Mouse (Mus musculus): ENCODE data around the gene Atp5j2. TPM values are rescaled to one million over a fixed set of nuclear protein-coding genes. Genes with fewer than 3 reads are reported as not detected.
A peak's percentile ranks its signal among the peaks of the same experiment; 100 is the strongest.

Atp5j2 gene
- total RNA-seq, 1 experiment from 2014 or later: 48.2 TPM

- no peak for ATAC-seq (replicated peaks in 1 of 2; ENCODE audit: insufficient read depth in 1 of 2, low FRiP score in 2 of 2, low TSS enrichment in 1 of 2, low read depth in 1 of 2, poor library complexity in 2 of 2, severe bottlenecking in 2 of 2)
These were observed 15.5 kb upstream of the Atp5j2 start for GRCm38 (mm10) chr5:145207385-145207784.

DNA sequence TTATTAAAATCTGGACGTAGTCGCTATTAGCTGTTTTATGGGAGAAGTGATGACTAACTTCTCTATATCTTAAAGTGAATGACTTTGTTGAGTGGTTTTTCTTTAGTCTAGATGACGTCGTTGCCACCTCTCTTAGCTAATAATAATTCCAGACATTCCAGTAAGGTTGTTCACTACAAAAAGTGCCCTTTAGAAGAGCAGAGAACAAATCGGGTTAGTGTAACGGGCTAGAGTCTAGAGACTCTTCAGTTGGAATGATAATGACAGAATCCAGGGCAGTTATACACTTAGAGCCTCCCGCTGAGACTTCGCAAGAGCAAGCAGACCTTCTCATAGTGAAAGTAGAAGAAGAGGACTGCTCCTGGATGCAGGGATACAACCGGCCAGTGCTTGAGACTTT, 13.2 kb upstream of the Atp5j2 start:
- no peak for ATAC-seq (replicated peaks in 1 of 2; ENCODE audit: insufficient read depth in 1 of 2, low FRiP score in 2 of 2, low TSS enrichment in 1 of 2, low read depth in 1 of 2, poor library complexity in 2 of 2, severe bottlenecking in 2 of 2)

DNA sequence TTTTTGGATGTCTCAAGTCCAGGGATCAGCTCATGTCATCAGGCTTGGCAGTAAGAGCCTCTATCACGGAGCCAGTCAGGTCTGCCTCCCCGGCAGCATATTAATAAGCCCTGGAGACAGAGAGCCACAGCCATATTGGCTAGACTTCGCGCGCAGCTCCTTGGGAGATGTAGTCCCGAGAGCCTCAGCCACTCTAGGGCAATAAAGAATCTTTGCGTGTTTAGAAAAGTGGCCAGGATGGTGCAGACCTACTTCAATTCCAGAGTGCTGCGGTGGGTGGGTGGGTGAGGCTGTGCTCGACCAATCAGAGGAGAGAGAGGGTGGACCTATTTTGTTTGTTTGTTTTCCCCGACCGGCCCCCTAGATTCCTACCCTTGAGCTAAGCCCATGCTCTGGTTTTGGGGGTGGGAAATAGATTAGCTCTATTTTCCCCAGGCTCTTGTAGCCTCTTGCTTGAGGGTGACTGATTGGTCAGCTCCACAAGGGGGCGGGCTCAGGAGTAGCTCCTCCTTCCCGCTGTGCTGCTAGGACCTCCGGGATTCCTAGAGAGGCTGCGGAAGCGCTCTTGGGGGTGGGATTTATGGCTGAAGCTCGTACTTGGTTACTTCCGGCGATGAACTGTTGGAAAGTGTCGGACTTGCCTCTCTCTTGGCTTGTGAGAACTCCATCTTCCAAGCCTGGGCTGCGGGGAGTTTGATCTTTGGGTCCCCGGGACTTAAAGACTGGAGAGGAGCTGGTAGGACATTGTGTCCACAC, 12.3 kb upstream of the Atp5j2 start, which contains the start of gene Zkscan5:
TSS of gene Zkscan5 (plus strand) at position 627 of the 756 bp plus-strand sequence.
- peak; percentile 85 to 89 for ATAC-seq (replicated peaks in 1 of 2; ENCODE audit: insufficient read depth in 1 of 2, low FRiP score in 2 of 2, low TSS enrichment in 1 of 2, low read depth in 1 of 2, poor library complexity in 2 of 2, severe bottlenecking in 2 of 2)

DNA sequence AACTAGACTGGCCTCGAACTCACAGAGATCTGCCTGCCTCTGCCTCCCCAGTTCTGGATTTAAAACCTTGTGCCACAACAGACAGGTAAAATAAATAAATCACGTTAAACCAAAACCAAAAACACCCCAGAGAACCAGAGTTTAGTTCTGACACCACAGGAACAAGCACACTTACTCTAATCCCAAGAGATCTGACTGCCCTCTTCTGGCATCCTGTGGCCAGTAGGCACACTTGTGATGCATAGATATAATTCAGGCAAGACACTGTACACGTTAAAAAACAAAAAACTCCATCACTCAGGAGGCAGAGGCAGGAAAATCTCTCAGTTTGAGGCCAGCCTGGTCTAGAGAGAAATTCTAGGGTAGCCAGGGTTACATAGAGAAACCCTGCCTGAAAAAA, 10.6 kb upstream of the Atp5j2 start:
- no peak for ATAC-seq (replicated peaks in 1 of 2; ENCODE audit: insufficient read depth in 1 of 2, low FRiP score in 2 of 2, low TSS enrichment in 1 of 2, low read depth in 1 of 2, poor library complexity in 2 of 2, severe bottlenecking in 2 of 2)

- peak; percentile 63 to 76 for ATAC-seq (replicated peaks in 1 of 2; ENCODE audit: insufficient read depth in 1 of 2, low FRiP score in 2 of 2, low TSS enrichment in 1 of 2, low read depth in 1 of 2, poor library complexity in 2 of 2, severe bottlenecking in 2 of 2)
These were observed 9.6 kb upstream of the Atp5j2 start, which contains the start of gene Zkscan14 for GRCm38 (mm10) chr5:145201321-145201991. TSS of gene Zkscan14 (minus strand) at chr5:145201868.

- no peak for ATAC-seq (replicated peaks in 1 of 2; ENCODE audit: insufficient read depth in 1 of 2, low FRiP score in 2 of 2, low TSS enrichment in 1 of 2, low read depth in 1 of 2, poor library complexity in 2 of 2, severe bottlenecking in 2 of 2)
These were observed 8.5 kb upstream of the Atp5j2 start for GRCm38 (mm10) chr5:145200387-145200786.

GRCm38 (mm10) chr5:145190875-145191798, 725 bp downstream of the Atp5j2 start:
- peak; percentile 95 for ATAC-seq (replicated peaks in 1 of 2; ENCODE audit: insufficient read depth in 1 of 2, low FRiP score in 2 of 2, low TSS enrichment in 1 of 2, low read depth in 1 of 2, poor library complexity in 2 of 2, severe bottlenecking in 2 of 2)

- no peak; a peak in 1 of 4 replicates for ATAC-seq (replicated peaks in 1 of 2; ENCODE audit: insufficient read depth in 1 of 2, low FRiP score in 2 of 2, low TSS enrichment in 1 of 2, low read depth in 1 of 2, poor library complexity in 2 of 2, severe bottlenecking in 2 of 2)
These were observed 1.5 kb downstream of the Atp5j2 start for GRCm38 (mm10) chr5:145190373-145190772.

GRCm38 (mm10) chr5:145189416-145189815, 2.4 kb downstream of the Atp5j2 start:
- no peak for ATAC-seq (replicated peaks in 1 of 2; ENCODE audit: insufficient read depth in 1 of 2, low FRiP score in 2 of 2, low TSS enrichment in 1 of 2, low read depth in 1 of 2, poor library complexity in 2 of 2, severe bottlenecking in 2 of 2)

GRCm38 (mm10) chr5:145185244-145185643, 6.6 kb downstream of the Atp5j2 start:
- no peak for ATAC-seq (replicated peaks in 1 of 2; ENCODE audit: insufficient read depth in 1 of 2, low FRiP score in 2 of 2, low TSS enrichment in 1 of 2, low read depth in 1 of 2, poor library complexity in 2 of 2, severe bottlenecking in 2 of 2)

DNA sequence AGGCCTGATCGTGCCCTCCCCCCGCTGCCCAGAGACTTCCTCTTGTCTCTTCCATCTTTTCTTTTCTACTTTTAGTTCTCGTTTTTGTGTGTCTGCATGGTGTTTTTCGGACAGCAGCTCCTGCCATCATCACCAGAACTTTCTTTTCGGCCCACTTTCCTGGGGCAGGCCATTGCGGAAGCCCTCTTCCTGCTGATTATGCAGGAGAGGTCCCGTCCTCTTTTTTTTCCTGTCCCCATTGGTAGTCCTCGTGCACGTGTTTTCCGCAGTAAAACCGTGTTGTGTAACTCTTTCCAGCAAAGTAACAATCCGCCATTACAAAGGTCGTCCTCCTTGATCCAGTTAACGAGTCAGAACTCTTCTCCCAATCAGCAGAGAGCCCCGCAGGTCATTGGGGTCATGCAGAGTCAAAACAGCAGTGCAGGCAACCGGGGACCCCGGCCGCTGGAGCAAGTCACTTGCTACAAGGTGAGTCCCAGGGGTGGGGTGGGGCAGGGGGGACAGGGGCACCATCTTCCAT, 13.3 kb downstream of the Atp5j2 start:
- ATAC-seq (replicated peaks in 1 of 2; ENCODE audit: insufficient read depth in 1 of 2, low FRiP score in 2 of 2, low TSS enrichment in 1 of 2, low read depth in 1 of 2, poor library complexity in 2 of 2, severe bottlenecking in 2 of 2): no peak

DNA sequence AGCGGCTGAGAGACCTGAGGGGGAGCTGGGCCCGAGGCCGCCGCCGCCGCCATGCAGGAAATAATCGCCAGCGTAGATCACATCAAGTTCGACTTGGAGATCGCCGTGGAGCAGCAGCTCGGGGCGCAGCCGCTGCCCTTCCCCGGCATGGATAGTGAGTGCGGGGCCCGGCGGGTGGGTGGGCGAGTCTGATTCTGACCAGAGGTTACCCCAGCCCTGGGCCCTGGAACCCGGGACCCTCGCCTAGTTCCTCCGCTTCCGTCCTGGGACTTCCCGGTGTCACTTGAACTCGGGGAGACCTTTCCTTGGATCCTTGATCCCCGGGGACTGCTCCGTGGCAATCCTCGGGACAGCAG, 24.6 kb downstream of the Atp5j2 start:
- no peak for ATAC-seq (replicated peaks in 1 of 2; ENCODE audit: insufficient read depth in 1 of 2, low FRiP score in 2 of 2, low TSS enrichment in 1 of 2, low read depth in 1 of 2, poor library complexity in 2 of 2, severe bottlenecking in 2 of 2)

GRCm38 (mm10) chr5:145166536-145167305, 25.1 kb downstream of the Atp5j2 start, which contains the start of the genes Ptcd1 and Cpsf4:
TSS of gene Ptcd1 (minus strand) at chr5:145167108.
TSS of gene Cpsf4 (plus strand) at chr5:145167213.
- ATAC-seq (replicated peaks in 1 of 2; ENCODE audit: insufficient read depth in 1 of 2, low FRiP score in 2 of 2, low TSS enrichment in 1 of 2, low read depth in 1 of 2, poor library complexity in 2 of 2, severe bottlenecking in 2 of 2): peak; percentile 93

GRCm38 (mm10) chr5:145165184-145165583, 26.7 kb downstream of the Atp5j2 start:
- ATAC-seq (replicated peaks in 1 of 2; ENCODE audit: insufficient read depth in 1 of 2, low FRiP score in 2 of 2, low TSS enrichment in 1 of 2, low read depth in 1 of 2, poor library complexity in 2 of 2, severe bottlenecking in 2 of 2): no peak

DNA sequence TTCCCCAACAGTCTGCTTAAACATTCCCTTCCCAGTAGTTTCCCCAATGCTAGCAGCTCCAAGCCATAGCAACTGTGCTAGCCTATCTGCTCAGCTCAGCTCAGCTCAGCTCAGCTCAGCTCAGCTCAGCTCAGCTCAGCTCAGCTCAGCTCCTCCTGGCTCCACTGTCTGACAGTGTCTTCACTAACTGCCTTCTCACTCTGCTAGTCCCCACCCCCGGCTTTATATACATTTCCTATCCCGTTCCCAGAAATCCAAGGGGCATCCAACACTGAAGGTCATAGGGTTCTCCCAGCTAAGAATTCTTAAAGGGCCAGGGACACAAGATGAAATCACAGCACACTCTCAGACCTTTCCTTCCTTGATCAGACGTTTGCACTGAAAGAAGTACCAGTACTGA, 27.2 kb downstream of the Atp5j2 start:
- ATAC-seq (replicated peaks in 1 of 2; ENCODE audit: insufficient read depth in 1 of 2, low FRiP score in 2 of 2, low TSS enrichment in 1 of 2, low read depth in 1 of 2, poor library complexity in 2 of 2, severe bottlenecking in 2 of 2): no peak

DNA sequence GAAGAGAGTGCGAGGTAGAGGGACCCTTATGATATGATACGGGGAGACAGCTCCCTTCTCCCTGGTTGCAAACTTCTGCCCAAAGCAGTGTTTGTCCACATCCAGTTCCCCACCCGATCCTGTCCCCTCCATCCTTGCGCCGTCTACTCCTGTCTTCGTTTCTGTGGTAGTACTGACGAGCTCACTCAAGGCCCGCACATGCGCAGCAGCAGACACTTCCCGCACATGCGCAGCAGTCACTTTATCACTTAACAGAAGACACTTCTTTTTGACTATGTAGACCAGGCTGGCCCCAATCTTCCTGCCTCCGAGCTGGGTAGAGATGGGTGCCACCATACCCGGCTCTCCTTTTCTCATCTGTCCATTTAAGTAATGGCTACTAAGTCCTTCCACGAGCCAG, 30.5 kb downstream of the Atp5j2 start:
- ATAC-seq (replicated peaks in 1 of 2; ENCODE audit: insufficient read depth in 1 of 2, low FRiP score in 2 of 2, low TSS enrichment in 1 of 2, low read depth in 1 of 2, poor library complexity in 2 of 2, severe bottlenecking in 2 of 2): no peak

DNA sequence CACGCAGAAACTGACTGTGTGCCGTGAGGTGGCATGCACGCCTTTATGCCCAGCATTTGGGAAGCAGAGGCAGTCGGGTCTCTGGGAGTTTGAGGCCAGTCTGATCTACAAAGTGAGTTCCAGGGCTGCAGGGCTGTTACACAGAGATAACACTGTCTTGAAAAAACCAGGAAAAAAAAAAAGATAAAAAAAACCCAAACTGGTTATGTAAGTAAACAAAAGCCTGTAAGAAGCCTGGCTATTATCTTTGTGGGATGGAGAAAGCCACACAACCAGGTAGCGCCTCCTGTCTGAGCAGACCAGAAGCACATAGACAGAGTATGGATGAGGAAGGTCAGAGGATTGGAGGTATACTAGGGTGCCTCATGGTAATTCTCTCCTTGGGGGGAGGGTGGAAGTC, 39.2 kb downstream of the Atp5j2 start:
- no peak for ATAC-seq (replicated peaks in 1 of 2; ENCODE audit: insufficient read depth in 1 of 2, low FRiP score in 2 of 2, low TSS enrichment in 1 of 2, low read depth in 1 of 2, poor library complexity in 2 of 2, severe bottlenecking in 2 of 2)
